Mouse (Mus musculus) forebrain, embryonic 16.5 days (tissue): ENCODE results near the gene Pck1. TPM values are rescaled to one million over a fixed set of nuclear protein-coding genes. Genes with fewer than 3 reads are reported as not detected.

Source experiments
- ATAC-seq: fragments of 200-750 bp; cut with Nextera tagmentation; 2 replicates; pipeline ENCODE4 v1.8.0; 2017; ENCODE audit warnings: mild to moderate bottlenecking, moderate library complexity
- H3K27ac ChIP-seq: fragments of 300-500 bp; sonication (generic); 2 replicates; pipeline ENCODE4 v1.5.1; 2014; ENCODE audit warnings: low read length, control low read depth
- H3K27me3 ChIP-seq: fragments of 300-500 bp; sonication (generic); replicated peaks from 2 replicates; pipeline ENCODE4 v1.6.1; 2014; ENCODE audit warnings: low read length; ENCODE audit not compliant: control insufficient read depth, insufficient read depth
- H3K36me3 ChIP-seq: fragments of 300-500 bp; sonication (generic); 2 replicates; pipeline ENCODE4 v1.6.1; 2014; ENCODE audit not compliant: control insufficient read depth, insufficient read depth
- H3K4me1 ChIP-seq: fragments of 300-500 bp; sonication (generic); replicated peaks from 2 replicates; pipeline ENCODE4 v1.6.1; 2014; ENCODE audit warnings: low read length; ENCODE audit not compliant: control insufficient read depth, insufficient read depth
- H3K4me2 ChIP-seq: fragments of 300-500 bp; sonication (generic); 2 replicates; pipeline ENCODE4 v1.6.1; 2014; ENCODE audit warnings: mild to moderate bottlenecking, low read length, control low read depth
- H3K4me3 ChIP-seq: fragments of 300-500 bp; sonication (generic); replicated peaks from 2 replicates; pipeline ENCODE4 v1.5.1; 2014; ENCODE audit warnings: mild to moderate bottlenecking, low read length, control low read depth
- H3K9ac ChIP-seq: fragments of 300-500 bp; sonication (generic); replicated peaks from 2 replicates; pipeline ENCODE4 v1.6.1; 2014; ENCODE audit warnings: low read depth, low read length, control low read depth
- H3K9me3 ChIP-seq: fragments of 300-500 bp; sonication (generic); 2 replicates; pipeline ENCODE4 v1.6.1; 2016; ENCODE audit warnings: low read length; ENCODE audit not compliant: control insufficient read depth
- WGBS: fragments of 180-500 bp; shearing (Covaris S2); extraction: QIAGEN DNeasy Blood & Tissue Kit; methylation state at CpG from one replicate; pipeline ENCODE4 v1.1.7; 2014; 5-methylcytosine and 5-hydroxymethylcytosine counted together
- polyA plus RNA-seq: library from polyadenylated mRNA; unstranded; fragments of >200 nt; fragmentation: Nextera tagmentation; extraction: Ambion mirVana; gene quantifications from 2 replicates; pipeline ENCODE4 v1.2.1, GENCODE M21; 2015

The Pck1 gene
- polyA plus RNA-seq, 1 experiment from 2014 or later, result not detected

- Histone ChIP-seq H3K27me3 (no peaks in the 10 kb centered on the region), H3K27ac (no peak overlapping the region), H3K9ac (no peak overlapping the region), H3K4me3 (no peak overlapping the region), H3K9me3 (no peaks in the 10 kb centered on the region), H3K4me2 (no peak overlapping the region), H3K4me1 (no peaks in the 10 kb centered on the region), H3K36me3 (no peaks in the 10 kb centered on the region)
- 76% methylated on average over 3 of the region's 3 CpGs for WGBS
- ATAC-seq, result no peak
These were observed 7.0 kb upstream of the Pck1 start for GRCm38 (mm10) chr2:173145808-173146207.

GRCm38 (mm10) chr2:173146728-173147127 lies 6.1 kb upstream of the Pck1 start:
- Histone ChIP-seq H3K4me1 (no peaks in the 10 kb centered on the region), H3K9me3 (no peaks in the 10 kb centered on the region), H3K27ac (no peak overlapping the region), H3K4me2 (no peak overlapping the region), H3K9ac (no peak overlapping the region), H3K36me3 (no peaks in the 10 kb centered on the region), H3K27me3 (no peaks in the 10 kb centered on the region), H3K4me3 (no peak overlapping the region)
- no peak for ATAC-seq
- WGBS, result 82% methylated on average over 6 of the region's 6 CpGs

- WGBS, result 88% methylated on average over 5 of the region's 5 CpGs
- Histone ChIP-seq H3K27ac (no peak overlapping the region), H3K4me1 (no peaks in the 10 kb centered on the region), H3K4me2 (no peak overlapping the region), H3K9me3 (no peaks in the 10 kb centered on the region), H3K9ac (no peak overlapping the region), H3K4me3 (no peak overlapping the region), H3K36me3 (no peaks in the 10 kb centered on the region), H3K27me3 (no peaks in the 10 kb centered on the region)
- no peak for ATAC-seq
These were observed 4.8 kb upstream of the Pck1 start for GRCm38 (mm10) chr2:173148001-173148400.

- Histone ChIP-seq H3K4me2 (no peak overlapping the region), H3K27me3 (no peaks in the 10 kb centered on the region), H3K36me3 (no peaks in the 10 kb centered on the region), H3K27ac (no peak overlapping the region), H3K4me3 (no peak overlapping the region), H3K9ac (no peak overlapping the region), H3K9me3 (no peaks in the 10 kb centered on the region), H3K4me1 (no peaks in the 10 kb centered on the region)
- 90% methylated on average over 5 of the region's 5 CpGs for WGBS
- ATAC-seq, result no peak
These were observed 1.5 kb upstream of the Pck1 start for GRCm38 (mm10) chr2:173151352-173151751.

- Histone ChIP-seq H3K4me2 (no peak overlapping the region), H3K4me1 (no peaks in the 10 kb centered on the region), H3K4me3 (no peak overlapping the region), H3K36me3 (no peaks in the 10 kb centered on the region), H3K9me3 (no peaks in the 10 kb centered on the region), H3K27me3 (no peaks in the 10 kb centered on the region), H3K27ac (no peak overlapping the region), H3K9ac (no peak overlapping the region)
- 91% methylated on average over 7 of the region's 7 CpGs for WGBS
- no peak for ATAC-seq
These were observed 1.0 kb upstream of the Pck1 start for GRCm38 (mm10) chr2:173151784-173152284.

GRCm38 (mm10) chr2:173153266-173153665 lies 418 bp downstream of the Pck1 start:
- H3K9me3 ChIP-seq, result no peaks in the 10 kb centered on the region
- H3K27ac ChIP-seq, result no peak overlapping the region
- no peaks in the 10 kb centered on the region for H3K36me3 ChIP-seq
- H3K4me3 ChIP-seq, result no peak overlapping the region
- H3K4me2 ChIP-seq, result no peak overlapping the region
- H3K27me3 ChIP-seq, result no peaks in the 10 kb centered on the region
- no peaks in the 10 kb centered on the region for H3K4me1 ChIP-seq
- no peak overlapping the region for H3K9ac ChIP-seq
- ATAC-seq, result no peak
- 92% methylated on average over 10 of the region's 10 CpGs for WGBS

- no peak for ATAC-seq
These were observed 1.7 kb downstream of the Pck1 start for GRCm38 (mm10) chr2:173154513-173154912.

GRCm38 (mm10) chr2:173154962-173155361 lies 2.1 kb downstream of the Pck1 start:
- no peak overlapping the region for H3K27ac ChIP-seq
- H3K9me3 ChIP-seq, result no peaks in the 10 kb centered on the region
- H3K27me3 ChIP-seq, result no peaks in the 10 kb centered on the region
- 95% methylated on average over 14 of the region's 14 CpGs for WGBS
- no peak for ATAC-seq
- H3K36me3 ChIP-seq, result no peaks in the 10 kb centered on the region
- no peak overlapping the region for H3K4me2 ChIP-seq
- H3K4me3 ChIP-seq, result no peak overlapping the region
- H3K9ac ChIP-seq, result no peak overlapping the region
- H3K4me1 ChIP-seq, result no peaks in the 10 kb centered on the region; the same call in 1 of the 2 replicates

More at GRCm38 (mm10) chr2:173154513-173154912, 1.7 kb downstream of the Pck1 start:
- Histone ChIP-seq H3K9ac (no peak overlapping the region), H3K4me2 (no peak overlapping the region), H3K27ac (no peak overlapping the region), H3K4me3 (no peak overlapping the region), H3K27me3 (no peaks in the 10 kb centered on the region), H3K9me3 (no peaks in the 10 kb centered on the region), H3K36me3 (no peaks in the 10 kb centered on the region), H3K4me1 (no peaks in the 10 kb centered on the region; the same call in 1 of the 2 replicates)
- WGBS, result 92% methylated on average over 13 of the region's 13 CpGs

- no peaks in the 10 kb centered on the region for H3K9me3 ChIP-seq
- no peak overlapping the region for H3K27ac ChIP-seq
- no peaks in the 10 kb centered on the region for H3K27me3 ChIP-seq
- H3K4me3 ChIP-seq, result no peak overlapping the region
- WGBS, result 93% methylated on average over 10 of the region's 10 CpGs
- no peak for ATAC-seq
- no peak overlapping the region for H3K9ac ChIP-seq
- H3K4me2 ChIP-seq, result no peak overlapping the region
- no peaks in the 10 kb centered on the region for H3K36me3 ChIP-seq
- no peaks in the 10 kb centered on the region; the same call in 1 of the 2 replicates for H3K4me1 ChIP-seq
These were observed 3.1 kb downstream of the Pck1 start for GRCm38 (mm10) chr2:173155907-173156306.

GRCm38 (mm10) chr2:173156923-173157322 lies 4.1 kb downstream of the Pck1 start:
- Histone ChIP-seq H3K9me3 (no peaks in the 10 kb centered on the region), H3K4me3 (no peak overlapping the region), H3K4me1 (peaks cover 3% of the 10 kb centered on the region; the same call in 1 of the 2 replicates), H3K4me2 (no peak overlapping the region), H3K9ac (no peak overlapping the region), H3K27me3 (no peaks in the 10 kb centered on the region), H3K27ac (no peak overlapping the region), H3K36me3 (no peaks in the 10 kb centered on the region)
- ATAC-seq, result no peak
- WGBS, result 86% methylated on average over 13 of the region's 13 CpGs
